Mouse (Mus musculus) gastrocnemius, adult 2 months (tissue): ENCODE data around the gene Nectin4. TPM values are rescaled to one million over a fixed set of nuclear protein-coding genes. Genes with fewer than 3 reads are reported as not detected.

Experiments used
- DNase-seq: peaks from one replicate; pipeline ENCODE4 v3.0.0; 2022
- H3K27ac ChIP-seq: fragments of 200-600 bp; 2 replicates; pipeline ENCODE4 v1.8.1; 2022; ENCODE audit warnings: mild to moderate bottlenecking
- H3K4me3 ChIP-seq: fragments of 200-600 bp; 2 replicates; pipeline ENCODE4 v1.8.1; 2022; ENCODE audit warnings: mild to moderate bottlenecking, moderate library complexity
- CTCF ChIP-seq: fragments of 200-600 bp; IDR thresholded peaks from 2 replicates; pipeline ENCODE4 v1.8.1; 2022; ENCODE audit warnings: antibody characterized with exemption, mild to moderate bottlenecking, moderate library complexity
- intact Hi-C: fragments of 180-260 bp; cut with DNase I; formaldehyde crosslinking; loops from one replicate; pipeline ENCODE4 v1.15.1; 2025
- total RNA-seq, 2 experiments: library from RNA; stranded (reverse); gene quantifications; 2 replicates each; pipeline ENCODE4 v1.2.3; 2021

The Nectin4 gene
- total RNA-seq, 2 experiments from 2014 or later: 0.06 TPM; not detected in 1

GRCm38 (mm10) chr1:171361106-171362103, 8.5 kb upstream of the Nectin4 start:
- H3K27ac ChIP-seq: peak overlapping the region; percentile 77
- DNase-seq: peak; percentile 64
- intact Hi-C loops: loop anchor here (5.0 to 10.0 kb wide), 3 partner anchors 51 to 203 kb away; partner anchors contain the start of gene Usf1
- H3K4me3 ChIP-seq: peak overlapping the region; percentile 72
- TF ChIP-seq CTCF: peak; percentile 94

GRCm38 (mm10) chr1:171365934-171366333, 4.0 kb upstream of the Nectin4 start:
- DNase-seq: no peak
- Histone ChIP-seq H3K27ac (no peak overlapping the region), H3K4me3 (no peak overlapping the region)
- intact Hi-C loops: loop anchor here (10.0 kb wide), 1 partner anchor 199 kb away; no protein-coding TSS in a partner anchor
- no peak for TF ChIP-seq CTCF

DNA sequence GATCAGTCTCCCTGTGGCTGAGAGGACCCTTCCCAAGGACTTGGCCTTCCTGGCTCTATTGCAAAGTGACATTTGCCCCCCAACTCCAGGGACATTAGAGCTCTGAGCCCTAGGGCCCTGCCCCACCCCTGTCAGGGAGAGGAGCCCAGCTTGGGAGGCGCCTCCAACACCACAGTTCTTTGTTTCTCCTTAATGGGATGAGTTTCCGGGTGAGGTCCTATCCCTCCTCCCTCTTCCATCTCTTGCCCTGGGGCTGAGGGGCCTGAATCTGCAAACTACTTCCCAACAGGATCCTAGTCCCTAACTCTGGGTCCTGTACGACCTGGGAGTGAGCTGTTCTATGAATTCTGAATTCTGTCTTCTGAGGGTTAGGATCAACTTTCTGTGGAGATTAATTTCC, 3.0 kb downstream of the Nectin4 start:
- intact Hi-C loops: no loop called here
- DNase-seq: no peak
- TF ChIP-seq CTCF: no peak
- no peak overlapping the region for H3K27ac ChIP-seq
- no peak overlapping the region for H3K4me3 ChIP-seq

DNA sequence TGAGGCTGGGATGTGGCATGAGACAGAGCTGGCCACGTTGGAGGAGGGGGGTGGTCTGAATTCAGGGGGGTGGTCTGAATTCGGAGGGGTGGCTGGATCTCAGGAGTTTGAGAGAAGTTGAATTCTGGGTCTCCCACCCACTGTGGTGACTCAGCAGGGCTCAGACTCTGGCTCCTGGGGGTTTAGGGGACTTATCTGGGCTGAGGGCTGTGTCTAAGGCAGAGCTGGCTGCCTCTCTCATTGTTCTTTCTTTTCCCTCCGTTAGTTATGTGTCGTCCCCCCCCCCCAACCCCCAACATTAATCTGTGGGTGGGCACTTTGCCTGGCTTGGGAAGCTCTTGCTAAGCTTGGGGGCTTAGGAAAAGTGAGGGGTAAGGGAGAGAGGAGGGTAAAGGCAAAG, 4.0 kb downstream of the Nectin4 start:
- intact Hi-C loops: no loop called here
- H3K4me3 ChIP-seq: no peak overlapping the region
- no peak overlapping the region for H3K27ac ChIP-seq
- DNase-seq: no peak
- no peak for TF ChIP-seq CTCF

- Histone ChIP-seq H3K27ac (no peak overlapping the region), H3K4me3 (no peak overlapping the region)
- no peak for TF ChIP-seq CTCF
- intact Hi-C loops: no loop called here
- no peak for DNase-seq
Measured at GRCm38 (mm10) chr1:171375646-171376097, 5.8 kb downstream of the Nectin4 start.

- intact Hi-C loops: no loop called here
- TF ChIP-seq CTCF: no peak
- DNase-seq: no peak
- no peak overlapping the region for H3K27ac ChIP-seq
- no peak overlapping the region for H3K4me3 ChIP-seq
Measured at GRCm38 (mm10) chr1:171378298-171378697, 8.4 kb downstream of the Nectin4 start.

GRCm38 (mm10) chr1:171379935-171380599, 10.2 kb downstream of the Nectin4 start:
- DNase-seq: peak; percentile 82
- Histone ChIP-seq H3K27ac (no peak overlapping the region), H3K4me3 (peak overlapping the region; percentile 53)
- intact Hi-C loops: no loop called here
- peak; percentile 73 for TF ChIP-seq CTCF

DNA sequence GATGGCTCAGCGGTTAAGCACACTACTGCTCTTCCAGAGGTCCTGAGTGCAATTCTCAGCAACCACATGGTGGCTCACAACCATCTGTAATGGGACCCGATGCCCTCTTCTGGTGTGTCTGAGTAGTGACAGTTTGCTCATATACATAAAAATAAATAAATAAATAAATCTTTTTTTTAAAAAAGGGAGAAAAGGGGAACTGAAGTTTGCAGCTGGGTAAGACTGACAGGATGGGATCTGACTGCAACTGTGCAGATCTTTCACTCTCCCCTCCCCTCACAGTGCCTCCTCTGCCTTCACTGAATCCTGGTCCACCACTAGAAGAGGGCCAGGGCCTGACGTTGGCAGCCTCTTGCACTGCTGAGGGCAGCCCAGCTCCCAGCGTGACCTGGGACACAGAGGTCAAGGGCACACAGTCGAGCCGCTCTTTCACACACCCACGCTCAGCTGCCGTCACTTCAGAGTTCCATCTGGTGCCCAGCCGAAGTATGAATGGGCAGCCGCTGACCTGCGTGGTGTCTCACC, 12.3 kb downstream of the Nectin4 start:
- Histone ChIP-seq H3K27ac (no peak overlapping the region), H3K4me3 (no peak overlapping the region)
- TF ChIP-seq CTCF: peak; percentile 3; the same call in 1 of the 2 replicates
- intact Hi-C loops: no loop called here
- DNase-seq: no peak

DNA sequence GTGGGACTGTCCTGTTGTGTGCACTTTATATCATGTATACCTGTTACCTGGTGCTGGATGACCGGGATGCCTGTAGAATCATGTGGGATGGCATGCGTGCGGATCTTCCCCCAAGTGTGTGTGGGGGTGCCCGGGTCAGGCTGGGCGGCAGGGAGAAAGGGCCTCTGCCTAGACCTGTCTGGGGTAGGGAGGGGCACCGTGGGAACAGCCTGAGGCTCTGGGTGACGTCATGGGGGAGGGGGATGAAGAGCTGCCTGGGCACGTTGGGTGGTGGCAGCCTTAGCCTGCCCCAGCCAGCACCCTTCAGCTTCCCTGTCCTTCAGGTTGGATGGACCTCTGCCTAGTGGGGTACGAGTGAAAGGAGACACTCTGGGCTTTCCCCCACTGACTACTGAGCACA, 14.5 kb downstream of the Nectin4 start:
- no peak overlapping the region for H3K27ac ChIP-seq
- H3K4me3 ChIP-seq: no peak overlapping the region
- no peak for DNase-seq
- intact Hi-C loops: no loop called here
- no peak for TF ChIP-seq CTCF

DNA sequence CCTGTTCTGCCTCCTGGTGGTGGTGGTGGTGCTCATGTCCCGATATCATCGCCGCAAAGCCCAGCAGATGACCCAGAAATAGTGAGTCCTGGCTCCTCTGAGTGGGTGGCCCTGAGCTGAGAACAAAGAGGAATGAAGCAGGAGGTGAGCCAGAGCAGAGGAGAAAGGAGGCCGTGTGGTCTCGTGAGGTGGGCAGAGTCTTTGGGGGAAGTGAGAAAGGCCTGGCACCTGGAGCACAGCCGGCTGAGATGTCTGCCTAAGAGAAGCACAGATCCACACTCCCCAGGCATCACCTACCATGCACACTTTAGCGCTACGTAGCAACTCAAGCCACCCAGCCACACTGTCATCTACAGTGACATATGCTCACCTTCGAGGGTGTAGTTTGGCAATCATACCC, 15.3 kb downstream of the Nectin4 start:
- no peak overlapping the region for H3K27ac ChIP-seq
- intact Hi-C loops: no loop called here
- DNase-seq: no peak
- no peak overlapping the region for H3K4me3 ChIP-seq
- no peak for TF ChIP-seq CTCF

- Histone ChIP-seq H3K4me3 (no peak overlapping the region), H3K27ac (no peak overlapping the region)
- peak; percentile 33; the same call in 1 of the 2 replicates for TF ChIP-seq CTCF
- intact Hi-C loops: no loop called here
- DNase-seq: no peak
Measured at GRCm38 (mm10) chr1:171387099-171387498, 17.2 kb downstream of the Nectin4 start.

DNA sequence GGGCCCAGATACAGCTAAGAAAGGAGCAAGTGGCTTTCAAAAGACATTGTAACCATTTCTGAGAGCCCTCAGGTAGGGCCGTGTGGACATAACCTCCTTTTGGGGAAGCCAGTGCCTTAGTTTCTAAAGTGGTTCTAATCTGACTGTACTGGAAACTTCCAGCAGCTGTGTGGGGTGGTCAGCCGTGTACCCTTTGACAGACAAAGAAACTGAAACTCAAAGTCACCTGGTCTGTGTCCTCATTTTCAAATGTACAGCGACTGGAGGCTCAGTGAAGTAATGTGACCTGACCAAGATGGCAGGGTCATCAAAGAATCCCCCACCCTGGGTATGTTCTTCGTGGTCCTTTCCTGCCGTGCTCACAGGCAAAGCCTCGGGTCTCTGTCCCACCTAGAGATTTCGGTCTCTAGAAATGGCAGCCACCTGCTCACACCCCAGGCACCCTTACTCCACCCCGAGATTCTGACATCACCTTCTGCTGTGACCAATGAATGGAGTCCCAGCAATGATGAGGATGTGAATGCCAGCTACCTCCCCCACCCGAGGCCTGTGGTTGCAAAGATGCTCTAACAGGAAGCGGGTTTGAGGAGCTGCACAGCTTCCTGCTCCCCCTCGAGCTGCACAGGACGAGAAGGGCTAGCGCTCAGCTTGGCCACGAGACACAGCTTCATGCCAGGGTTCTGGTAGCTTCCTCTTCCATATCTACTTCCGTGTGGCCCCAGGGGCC, 18.6 kb downstream of the Nectin4 start, which contains the start of gene Arhgap30:
TSS of gene Arhgap30 (plus strand) at position 579 of the 727 bp plus-strand sequence.
- intact Hi-C loops: no loop called here
- peak within 1 kb of the TSS; percentile 54 for H3K27ac ChIP-seq
- TF ChIP-seq CTCF: no peak
- DNase-seq: peak; percentile 43
- peak within 1 kb of the TSS; percentile 45 for H3K4me3 ChIP-seq
